Mouse (Mus musculus) neural tube, embryonic 14.5 days (tissue): ENCODE data around the gene Rusc2. TPM values are rescaled to one million over a fixed set of nuclear protein-coding genes. Genes with fewer than 3 reads are reported as not detected.

Experiments used
- ATAC-seq: fragments of 200-750 bp; cut with Nextera tagmentation; 2 replicates; pipeline ENCODE4 v1.8.0; 2017; ENCODE audit warnings: low read depth, mild to moderate bottlenecking, moderate TSS enrichment, moderate library complexity
- H3K27ac ChIP-seq: fragments of 300-500 bp; sonication (generic); 2 replicates; pipeline ENCODE4 v1.5.1; 2014; ENCODE audit warnings: low read depth, mild to moderate bottlenecking, control low read depth, low read length, moderate library complexity, mixed read lengths
- H3K27me3 ChIP-seq: fragments of 300-500 bp; sonication (generic); 2 replicates; pipeline ENCODE4 v1.6.1; 2014; ENCODE audit warnings: low read length; ENCODE audit not compliant: control insufficient read depth, insufficient read depth
- H3K36me3 ChIP-seq: fragments of 300-500 bp; sonication (generic); 2 replicates; pipeline ENCODE4 v1.6.1; 2014; ENCODE audit warnings: low read length, mixed read lengths; ENCODE audit not compliant: control insufficient read depth, insufficient read depth
- H3K4me1 ChIP-seq: fragments of 300-500 bp; sonication (generic); 2 replicates; pipeline ENCODE4 v1.6.1; 2014; ENCODE audit warnings: low read length; ENCODE audit not compliant: control insufficient read depth, insufficient read depth
- H3K4me2 ChIP-seq: fragments of 300-500 bp; sonication (generic); 2 replicates; pipeline ENCODE4 v1.6.1; 2014; ENCODE audit warnings: mild to moderate bottlenecking, low read depth, low read length, control low read depth
- H3K4me3 ChIP-seq: fragments of 300-500 bp; sonication (generic); 2 replicates; pipeline ENCODE4 v1.5.1; 2014; ENCODE audit warnings: low read depth, low read length, control low read depth, mixed read lengths
- H3K9ac ChIP-seq: fragments of 300-500 bp; sonication (generic); replicated peaks from 2 replicates; pipeline ENCODE4 v1.6.1; 2014; ENCODE audit warnings: low read depth, mild to moderate bottlenecking, control low read depth, low read length, mixed read lengths
- H3K9me3 ChIP-seq: fragments of 300-500 bp; sonication (generic); 2 replicates; pipeline ENCODE4 v1.6.1; 2016; ENCODE audit warnings: low read length; ENCODE audit not compliant: control insufficient read depth
- WGBS: fragments of 180-500 bp; shearing (Covaris S2); extraction: QIAGEN DNeasy Blood & Tissue Kit; methylation state at CpG from one replicate; pipeline ENCODE4 v1.1.7; 2014; 5-methylcytosine and 5-hydroxymethylcytosine counted together
- polyA plus RNA-seq: library from polyadenylated mRNA; unstranded; fragments of >200 nt; fragmentation: Nextera tagmentation; extraction: Ambion mirVana; gene quantifications from 2 replicates; pipeline ENCODE4 v1.2.1, GENCODE M21; 2014

Gene Rusc2
- polyA plus RNA-seq, 1 experiment from 2014 or later = 75.4 TPM

- Histone ChIP-seq H3K9ac (no peak overlapping the region), H3K4me2 (no peak overlapping the region), H3K27ac (no peak overlapping the region), H3K27me3 (no peaks in the 10 kb centered on the region), H3K4me3 (no peak overlapping the region), H3K36me3 (peaks cover 52% of the 10 kb centered on the region), H3K9me3 (no peaks in the 10 kb centered on the region), H3K4me1 (peaks cover 5% of the 10 kb centered on the region; the same call in 1 of the 2 replicates)
- WGBS = 25% methylated on average over 14 of the region's 14 CpGs
- no peak for ATAC-seq
Measured at GRCm38 (mm10) chr4:43425197-43425596, 43.4 kb downstream of the Rusc2 start.

- no peak overlapping the region for H3K4me2 ChIP-seq
- peaks cover 5% of the 10 kb centered on the region; the same call in 1 of the 2 replicates for H3K4me1 ChIP-seq
- no peak for ATAC-seq
- H3K36me3 ChIP-seq = peaks cover 52% of the 10 kb centered on the region
- H3K27ac ChIP-seq = no peak overlapping the region
- no peaks in the 10 kb centered on the region for H3K27me3 ChIP-seq
- 23% methylated on average over 31 of the region's 31 CpGs for WGBS
- no peaks in the 10 kb centered on the region for H3K9me3 ChIP-seq
- H3K9ac ChIP-seq = no peak overlapping the region
- no peak overlapping the region for H3K4me3 ChIP-seq
Measured at GRCm38 (mm10) chr4:43425648-43426380, 44.0 kb downstream of the Rusc2 start.

GRCm38 (mm10) chr4:43426487-43426886, 44.7 kb downstream of the Rusc2 start:
- Histone ChIP-seq H3K36me3 (peaks cover 52% of the 10 kb centered on the region), H3K4me3 (no peak overlapping the region), H3K9me3 (no peaks in the 10 kb centered on the region), H3K9ac (no peak overlapping the region), H3K27ac (no peak overlapping the region), H3K4me2 (no peak overlapping the region), H3K4me1 (peaks cover 5% of the 10 kb centered on the region; the same call in 1 of the 2 replicates), H3K27me3 (no peaks in the 10 kb centered on the region)
- ATAC-seq = no peak
- 44% methylated on average over 10 of the region's 10 CpGs for WGBS

- peaks cover 5% of the 10 kb centered on the region; the same call in 1 of the 2 replicates for H3K4me1 ChIP-seq
- no peak for ATAC-seq
- no peaks in the 10 kb centered on the region for H3K9me3 ChIP-seq
- WGBS = 27% methylated on average over 23 of the region's 23 CpGs
- H3K4me3 ChIP-seq = no peak overlapping the region
- peaks cover 41% of the 10 kb centered on the region for H3K36me3 ChIP-seq
- H3K9ac ChIP-seq = no peak overlapping the region
- H3K27ac ChIP-seq = no peak overlapping the region
- H3K27me3 ChIP-seq = no peaks in the 10 kb centered on the region
- no peak overlapping the region for H3K4me2 ChIP-seq
Measured at GRCm38 (mm10) chr4:43427501-43428179, 45.9 kb downstream of the Rusc2 start.

GRCm38 (mm10) chr4:43428180-43428861, 46.5 kb downstream of the Rusc2 start:
- H3K9ac ChIP-seq = no peak overlapping the region; the same call in 1 of the 2 replicates

GRCm38 (mm10) chr4:43428946-43429345, 47.2 kb downstream of the Rusc2 start, which contains the start of gene Fam166b:
Gene Fam166b (minus strand): TSS chr4:43429134.
- no peaks in the 10 kb centered on the region for H3K27me3 ChIP-seq
- no peak within 1 kb of the TSS for H3K27ac ChIP-seq
- H3K4me2 ChIP-seq = peak within 1 kb of the TSS; percentile 16; the same call in 1 of the 2 replicates
- peak; percentile 26 for ATAC-seq
- peaks cover 5% of the 10 kb centered on the region; the same call in 1 of the 2 replicates for H3K4me1 ChIP-seq
- WGBS = 4% methylated on average over 10 of the region's 10 CpGs
- H3K9me3 ChIP-seq = no peaks in the 10 kb centered on the region
- H3K9ac ChIP-seq = no peak within 1 kb of the TSS; the same call in 1 of the 2 replicates
- H3K36me3 ChIP-seq = peaks cover 28% of the 10 kb centered on the region
- no peak within 1 kb of the TSS for H3K4me3 ChIP-seq

More at GRCm38 (mm10) chr4:43428180-43428861, 46.5 kb downstream of the Rusc2 start:
- peaks cover 34% of the 10 kb centered on the region for H3K36me3 ChIP-seq
- no peak overlapping the region for H3K27ac ChIP-seq
- H3K9me3 ChIP-seq = no peaks in the 10 kb centered on the region
- peak; percentile 19; the same call in 1 of the 2 replicates for ATAC-seq
- peak overlapping the region; percentile 16; the same call in 1 of the 2 replicates for H3K4me2 ChIP-seq
- peaks cover 5% of the 10 kb centered on the region; the same call in 1 of the 2 replicates for H3K4me1 ChIP-seq
- no peaks in the 10 kb centered on the region for H3K27me3 ChIP-seq
- no peak overlapping the region for H3K4me3 ChIP-seq
- 34% methylated on average over 16 of the region's 16 CpGs for WGBS

GRCm38 (mm10) chr4:43431690-43432089, 49.9 kb downstream of the Rusc2 start:
- peak overlapping the region; percentile 29; the same call in 1 of the 2 replicates for H3K27ac ChIP-seq
- no peak overlapping the region for H3K9ac ChIP-seq
- WGBS = 6% methylated on average over 4 of the region's 4 CpGs
- peaks cover under 1% of the 10 kb centered on the region; the same call in 1 of the 2 replicates for H3K36me3 ChIP-seq
- no peaks in the 10 kb centered on the region for H3K27me3 ChIP-seq
- ATAC-seq = no peak
- no peak overlapping the region for H3K4me2 ChIP-seq
- no peak overlapping the region for H3K4me3 ChIP-seq
- no peaks in the 10 kb centered on the region for H3K9me3 ChIP-seq
- H3K4me1 ChIP-seq = peaks cover 5% of the 10 kb centered on the region; the same call in 1 of the 2 replicates

GRCm38 (mm10) chr4:43432832-43433231, 51.1 kb downstream of the Rusc2 start:
- Histone ChIP-seq H3K4me2 (no peak overlapping the region), H3K4me1 (peaks cover 5% of the 10 kb centered on the region; the same call in 1 of the 2 replicates), H3K9me3 (no peaks in the 10 kb centered on the region), H3K9ac (no peak overlapping the region), H3K27me3 (no peaks in the 10 kb centered on the region), H3K4me3 (no peak overlapping the region), H3K36me3 (no peaks in the 10 kb centered on the region), H3K27ac (no peak overlapping the region)
- ATAC-seq = no peak
- 92% methylated on average over 1 of the region's 1 CpGs for WGBS
